Mouse (Mus musculus) urinary bladder, postnatal 0 days (tissue): ENCODE results near the gene Letmd1. TPM values are rescaled to one million over a fixed set of nuclear protein-coding genes. Genes with fewer than 3 reads are reported as not detected.

Experiments
- polyA plus RNA-seq: library from polyadenylated mRNA; unstranded; fragments of >200 nt; fragmentation: Nextera tagmentation; extraction: Ambion mirVana; gene quantifications from 2 replicates; pipeline ENCODE4 v1.2.1, GENCODE M21; 2015

The Letmd1 gene
- polyA plus RNA-seq: 15.8 and 16.8 TPM in 2 replicates

GRCm38 (mm10) chr15:100468295-100469188, at the start of gene Letmd1:
Gene Letmd1 (plus strand): TSS chr15:100469023.

DNA sequence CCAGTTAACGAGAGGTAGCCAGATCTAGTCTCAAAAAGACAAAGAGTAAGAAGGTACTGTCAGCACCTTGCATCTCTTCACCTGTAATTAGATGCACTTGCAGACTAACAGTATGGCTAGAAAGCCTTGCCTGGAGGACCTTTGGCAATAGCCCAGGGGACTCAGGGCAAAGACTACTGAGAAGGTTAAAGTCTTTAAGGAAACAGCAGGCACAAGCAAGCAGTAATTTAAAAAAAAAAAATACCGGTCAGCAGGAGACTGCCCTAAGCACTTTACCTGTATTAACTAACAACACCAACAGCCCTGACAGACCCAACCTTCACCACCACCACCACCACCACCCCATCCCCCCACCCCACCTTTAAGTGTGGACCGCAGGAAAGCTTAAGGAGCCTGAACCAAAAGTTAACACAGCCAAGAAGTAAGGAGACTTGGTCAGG, 47.0 kb upstream of the Letmd1 start, which contains the start of gene Gm5475:
Gm5475 (plus strand) TSS at position 390 of the 440 bp plus-strand sequence.

DNA sequence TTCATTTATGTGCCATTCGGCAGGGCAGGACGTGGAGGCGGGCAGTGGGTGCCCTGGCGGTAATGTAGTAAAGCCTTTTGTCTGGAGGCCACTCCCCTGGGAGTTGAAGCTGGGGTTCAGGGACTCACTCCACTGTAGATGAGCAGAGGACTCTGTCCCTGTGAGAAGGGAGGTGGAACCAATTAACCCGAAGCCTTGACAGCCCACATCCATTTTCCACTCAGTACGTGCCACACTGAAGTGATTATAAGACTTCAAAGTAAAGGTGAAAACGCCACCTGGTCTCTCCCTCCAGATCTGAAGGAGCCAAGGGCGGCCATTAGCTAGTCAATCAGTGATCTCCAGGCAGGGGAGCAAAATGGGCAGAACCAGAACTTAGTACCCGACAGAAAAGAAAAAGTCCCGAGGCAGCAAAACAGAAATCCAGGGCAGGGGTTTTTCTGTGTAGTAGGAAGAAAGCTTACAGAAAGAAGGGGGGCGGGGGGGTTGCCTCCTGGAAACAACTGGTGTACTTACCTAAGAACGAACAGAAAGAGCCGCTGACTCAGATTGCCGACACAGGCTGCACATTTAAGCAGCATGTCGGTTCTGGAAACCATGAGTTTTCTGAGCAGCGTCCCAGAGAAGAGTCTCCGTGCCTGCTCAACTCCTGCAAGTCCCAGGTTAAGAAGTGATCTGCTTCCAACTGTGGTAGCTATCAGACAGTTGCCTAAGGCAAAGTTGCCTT, 44.3 kb upstream of the Letmd1 start, which contains the start of gene Slc11a2:
Slc11a2 (minus strand) TSS at position 677 of the 727 bp plus-strand sequence.

GRCm38 (mm10) chr15:100495102-100495501, 26.3 kb downstream of the Letmd1 start, which contains the start of gene Csrnp2:
Gene Csrnp2 (minus strand): TSS chr15:100495488.

Other genes starting within 250 kb of the Letmd1 start
- gene Atf1, start 241.2 kb upstream of the Letmd1 start, polyA plus RNA-seq: 30.3 and 35.6 TPM in 2 replicates
- not detected in 2 replicates for gene Tmprss12, start 188.2 kb upstream of the Letmd1 start, polyA plus RNA-seq
- gene Mettl7a1, start 164.9 kb upstream of the Letmd1 start, polyA plus RNA-seq: 3.8 and 4.6 TPM in 2 replicates
- gene Mettl7a3, start 134.1 kb upstream of the Letmd1 start, polyA plus RNA-seq: not detected in 2 replicates
- gene Methig1, start 115.9 kb upstream of the Letmd1 start, polyA plus RNA-seq: not detected in 2 replicates
- gene Mettl7a2, start 115.8 kb upstream of the Letmd1 start, polyA plus RNA-seq: not detected in 2 replicates
- gene Higd1c, start 104.5 kb upstream of the Letmd1 start, polyA plus RNA-seq: not detected in 2 replicates
- gene Gm5475, start 46.9 kb upstream of the Letmd1 start, polyA plus RNA-seq: 0.05 TPM in 1 of 2 replicates, not detected in the other
- gene Slc11a2, start 44.0 kb upstream of the Letmd1 start, polyA plus RNA-seq: 9.4 and 11.9 TPM in 2 replicates
- gene Csrnp2, start 26.5 kb downstream of the Letmd1 start, polyA plus RNA-seq: 2.6 TPM in 2 replicates
- 11.7 and 11.8 TPM in 2 replicates for gene Tfcp2, start 83.0 kb downstream of the Letmd1 start, polyA plus RNA-seq
- 1.7 and 2.1 TPM in 2 replicates for gene Pou6f1, start 131.0 kb downstream of the Letmd1 start, polyA plus RNA-seq
- gene Dazap2, start 146.3 kb downstream of the Letmd1 start, polyA plus RNA-seq: 173 and 184 TPM in 2 replicates
- gene Smagp, start 167.9 kb downstream of the Letmd1 start, polyA plus RNA-seq: 36.3 and 37.9 TPM in 2 replicates
- gene Bin2, start 200.5 kb downstream of the Letmd1 start, polyA plus RNA-seq: 5.9 and 8.8 TPM in 2 replicates
- 46.2 and 59.1 TPM in 2 replicates for gene Cela1, start 218.9 kb downstream of the Letmd1 start, polyA plus RNA-seq